Mouse (Mus musculus): ENCODE data around the gene Zfp106. TPM values are rescaled to one million over a fixed set of nuclear protein-coding genes. Genes with fewer than 3 reads are reported as not detected.

The Zfp106 gene
- polyA plus RNA-seq, 2 experiments from 2014 or later, result 20.9 to 26.0 TPM

- ATAC-seq, result no peak
Measured at GRCm38 (mm10) chr2:120469715-120470114, 93.9 kb downstream of the Zfp106 start.

- ATAC-seq, result no peak
Measured at GRCm38 (mm10) chr2:120469220-120469619, 94.4 kb downstream of the Zfp106 start.

- ATAC-seq, result no peak
Measured at GRCm38 (mm10) chr2:120468011-120468410, 95.6 kb downstream of the Zfp106 start.

- no peak for ATAC-seq
Measured at GRCm38 (mm10) chr2:120465397-120465785, 98.3 kb downstream of the Zfp106 start.

DNA sequence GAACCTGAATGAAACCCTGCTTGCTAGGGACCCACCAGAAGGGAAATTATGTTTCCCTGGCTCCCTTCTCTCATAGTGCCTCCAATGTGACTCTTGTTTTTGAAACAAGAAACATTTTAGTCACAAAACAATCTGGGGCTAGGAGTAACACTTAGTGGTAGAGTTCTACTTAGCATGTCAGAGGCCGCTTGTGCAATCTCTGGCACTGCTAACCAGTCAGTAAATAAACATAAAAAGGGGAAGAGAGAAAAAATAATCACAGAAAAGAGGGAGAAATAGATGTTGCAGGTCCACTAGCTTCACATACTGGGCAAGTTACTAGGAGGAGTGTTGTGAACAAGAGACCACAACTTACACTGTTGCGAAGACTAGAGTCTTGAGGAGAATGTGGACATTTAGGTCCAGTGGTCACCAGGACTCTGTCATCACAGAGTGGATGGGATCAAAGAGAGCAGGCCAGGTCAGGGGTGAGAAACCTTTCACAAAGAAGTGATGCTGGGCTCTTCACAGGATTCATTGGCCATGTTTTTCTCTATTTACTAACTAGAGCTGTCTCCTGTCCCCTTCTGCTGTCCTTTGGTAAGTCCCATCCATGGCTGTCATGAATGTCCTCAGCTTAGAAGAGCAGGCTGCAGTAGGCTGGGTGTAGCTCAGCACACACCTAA lies 98.8 kb downstream of the Zfp106 start:
- ATAC-seq, result no peak

DNA sequence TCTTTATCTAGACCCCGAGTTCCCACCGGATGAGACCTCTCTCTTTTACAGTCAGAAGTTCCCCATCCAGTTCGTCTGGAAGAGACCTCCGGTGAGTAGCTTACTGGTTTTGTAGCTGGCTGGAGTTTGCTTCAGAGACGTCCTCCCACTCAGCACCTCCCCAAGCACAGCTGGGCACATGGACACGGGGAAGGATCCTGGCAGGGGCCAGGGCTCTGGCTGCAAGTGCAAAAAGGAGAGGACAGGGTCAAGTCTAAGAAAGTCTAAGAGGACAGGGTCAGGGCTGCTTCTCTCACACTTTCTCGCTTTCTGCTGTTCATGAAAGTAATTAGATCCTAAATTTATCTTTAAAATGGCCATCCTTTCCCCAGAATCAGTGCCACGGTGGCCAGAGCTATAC lies 99.6 kb downstream of the Zfp106 start:
- no peak for ATAC-seq

DNA sequence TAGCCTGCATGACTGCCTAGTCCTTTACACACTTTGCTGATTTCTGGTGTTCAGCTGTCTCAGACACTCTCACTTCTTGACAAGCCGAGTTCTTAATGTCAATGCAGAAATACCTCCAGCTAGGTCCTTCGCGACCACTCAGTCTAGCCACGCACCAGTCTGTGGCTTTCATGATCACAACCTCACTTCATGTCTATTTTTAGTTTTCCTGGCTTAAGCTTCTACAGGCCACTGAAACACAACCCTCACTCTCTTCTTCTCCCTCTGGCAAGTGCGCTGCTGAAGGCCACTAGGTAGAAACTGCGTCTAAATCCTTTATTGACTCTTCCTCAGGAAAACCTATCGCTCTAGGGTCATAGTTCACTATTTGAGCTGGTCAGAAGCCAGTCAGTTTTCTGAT lies 100.3 kb downstream of the Zfp106 start:
- no peak for ATAC-seq

DNA sequence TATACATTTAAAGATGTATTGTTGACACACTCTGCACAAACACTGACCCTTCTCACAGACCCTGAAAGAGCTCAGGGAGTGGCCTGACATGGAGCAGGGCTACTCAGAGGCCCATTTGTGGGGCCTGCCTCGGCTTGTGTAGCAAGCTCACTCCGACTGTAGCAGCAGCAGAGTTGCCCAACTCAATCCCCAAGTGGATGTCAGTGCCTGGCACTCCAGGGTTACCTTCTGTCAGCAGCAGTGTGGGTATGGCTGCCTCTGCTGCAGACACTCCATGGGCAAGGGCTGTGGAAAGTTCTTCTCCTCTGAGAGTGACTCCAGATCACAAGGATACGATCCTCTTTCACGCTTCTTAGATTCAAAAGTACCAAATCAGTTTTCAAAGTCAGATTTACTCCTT lies 103.4 kb downstream of the Zfp106 start:
- ATAC-seq, result no peak

Other genes with a start within 250 kb of the Zfp106 start
- 1 to 10 TPM; 2.3 to 3.3 TPM for gene Pla2g4f, start 249.7 kb downstream of the Zfp106 start, polyA plus RNA-seq (2017; shearing (Covaris generic))
- gene Vps39, start 210.7 kb downstream of the Zfp106 start, polyA plus RNA-seq (2017; shearing (Covaris generic)), result 10 to 100 TPM; 32.2 to 36.4 TPM
- gene Ganc, start 159.9 kb downstream of the Zfp106 start, polyA plus RNA-seq (2017; shearing (Covaris generic)), result 10 to 100 TPM; 21.0 to 25.8 TPM
- 10 to 100 TPM; 14.4 to 25.7 TPM for gene Tmem87a, start 159.7 kb downstream of the Zfp106 start, polyA plus RNA-seq (2017; shearing (Covaris generic))
- gene Capn3, start 107.8 kb downstream of the Zfp106 start, polyA plus RNA-seq (2017; shearing (Covaris generic)), result 10 to 100 TPM; 59.3 to 94.3 TPM
- 10 to 100 TPM; 51.9 to 61.8 TPM for gene Snap23, start 3.8 kb upstream of the Zfp106 start, polyA plus RNA-seq (2017; shearing (Covaris generic))
- gene Haus2, start 45.5 kb upstream of the Zfp106 start, polyA plus RNA-seq (2017; shearing (Covaris generic)), result 10 to 100 TPM; 14.1 to 22.1 TPM
- gene Lrrc57, start 45.7 kb upstream of the Zfp106 start, polyA plus RNA-seq (2017; shearing (Covaris generic)), result 10 to 100 TPM; 33.0 to 37.2 TPM
- under 1 TPM; 0.48 to 0.59 TPM for gene Stard9, start 65.3 kb upstream of the Zfp106 start, polyA plus RNA-seq (2017; shearing (Covaris generic))